Mouse (Mus musculus): Measurements from ENCODE around the gene Dnah9.

GRCm38 (mm10) chr11:65794428-65795219 lies 373.7 kb downstream of the Dnah9 start:
- no peak for TF ChIP-seq CTCF (IDR thresholded peaks at IDR 0.05; ENCODE audit: low read depth, low read length)
- TF ChIP-seq POLR2A (IDR thresholded peaks at IDR 0.05; ENCODE audit: extremely low read depth, insufficient read depth, low read length) = no peak

All from liver, adult 2 months (tissue).